Mouse (Mus musculus): ENCODE data around the gene Ubl7. TPM values are rescaled to one million over a fixed set of nuclear protein-coding genes. Genes with fewer than 3 reads are reported as not detected.

Ubl7 gene
- total and polyA plus RNA-seq, 3 experiments = 22.7 to 89.6 TPM; not detected in 1

DNA sequence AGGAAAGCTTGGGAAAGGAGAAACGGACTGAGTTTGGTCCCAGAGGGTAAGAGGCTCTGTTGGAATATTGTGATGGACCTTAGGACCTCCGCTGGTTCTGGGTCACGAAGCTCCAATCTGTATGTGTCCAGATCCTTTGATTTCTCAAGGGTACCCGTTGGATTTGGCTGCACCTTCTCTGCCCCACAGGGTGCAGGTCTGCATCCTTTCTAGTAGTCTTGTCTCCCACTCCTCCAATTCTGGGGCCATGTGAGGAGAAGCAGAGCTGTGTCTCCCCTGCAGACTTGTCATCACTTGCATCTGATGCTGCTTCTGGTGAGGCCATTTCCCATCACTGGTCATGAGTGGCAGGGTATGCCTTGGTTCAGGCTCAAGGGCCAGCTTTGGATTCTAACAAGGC, 26.4 kb downstream of the Ubl7 start:
- no peak for DNase-seq (ENCODE audit: low read depth, low spot score)
- Histone ChIP-seq H3K9me3 (replicated peaks; ENCODE audit: insufficient read depth, low read length) (no peaks in the 10 kb centered on the region), H3K4me3 (ENCODE audit: control insufficient read depth in 1 of 2, insufficient read depth in 1 of 2, low read depth in 2 of 2, low read length in 2 of 2) (no peak overlapping the region), H3K4me1 (ENCODE audit: control insufficient read depth in 1 of 2, insufficient read depth in 2 of 2, low read length in 2 of 2) (no peaks in the 10 kb centered on the region), H3K27me3 (ENCODE audit: control insufficient read depth in 1 of 2, insufficient read depth in 2 of 2, low read length in 2 of 2) (0 out of 4 replicates have a peak, but pooled peaks cover 0 to 2% of the 10 kb centered on the region in 2 experiments), H3K79me2 (ENCODE audit: control insufficient read depth, insufficient read depth, low read length, poor library complexity) (no peaks in the 10 kb centered on the region), H3K36me3 (ENCODE audit: control insufficient read depth in 1 of 2, insufficient read depth in 2 of 2, low read length in 2 of 2) (no peaks in the 10 kb centered on the region), H3K9ac (ENCODE audit: control insufficient read depth, low read depth, low read length, poor library complexity, severe bottlenecking) (no peak overlapping the region), H3K27ac (ENCODE audit: control insufficient read depth, low read depth, low read length) (no peak overlapping the region)
- no peak for TF ChIP-seq SIN3A (IDR thresholded peaks at IDR 0.05; ENCODE audit: low read length)
- TF ChIP-seq MYB (IDR thresholded peaks at IDR 0.05; ENCODE audit: low read depth, low read length) = no peak
- TF ChIP-seq CHD1 (IDR thresholded peaks at IDR 0.05; ENCODE audit: low read depth, low read length) = no peak
- no peak for TF ChIP-seq EP300 (IDR thresholded peaks at IDR 0.05; ENCODE audit: low read depth in 1 of 2, low read length in 2 of 2)
- TF ChIP-seq TBP (IDR thresholded peaks at IDR 0.05; ENCODE audit: low read depth, low read length) = no peak
- TF ChIP-seq GABPA (IDR thresholded peaks at IDR 0.05; ENCODE audit: low read depth, low read length) = no peak
- TF ChIP-seq ZC3H11A (IDR thresholded peaks at IDR 0.05; ENCODE audit: low read depth, low read length) = no peak
- TF ChIP-seq SMC3 (IDR thresholded peaks at IDR 0.05; ENCODE audit: low read depth, low read length) = no peak
- no peak for TF ChIP-seq CHD2 (IDR thresholded peaks at IDR 0.05; ENCODE audit: low read length)
- no peak for TF ChIP-seq ZKSCAN1 (IDR thresholded peaks at IDR 0.05; ENCODE audit: low read depth, low read length)

GRCm38 (mm10) chr9:57937651-57938050, 26.9 kb downstream of the Ubl7 start:
- no peaks in the 10 kb centered on the region for H3K4me1 ChIP-seq (ENCODE audit: control insufficient read depth in 1 of 2, insufficient read depth in 2 of 2, low read length in 2 of 2)
- H3K36me3 ChIP-seq (ENCODE audit: control insufficient read depth in 1 of 2, insufficient read depth in 2 of 2, low read length in 2 of 2) = no peaks in the 10 kb centered on the region
- H3K27me3 ChIP-seq (ENCODE audit: control insufficient read depth in 1 of 2, insufficient read depth in 2 of 2, low read length in 2 of 2) = 0 out of 4 replicates have a peak, but pooled peaks cover 0 to 2% of the 10 kb centered on the region in 2 experiments
- no peak overlapping the region for H3K9ac ChIP-seq (ENCODE audit: control insufficient read depth, low read depth, low read length, poor library complexity, severe bottlenecking)
- H3K4me3 ChIP-seq (ENCODE audit: control insufficient read depth in 1 of 2, insufficient read depth in 1 of 2, low read depth in 2 of 2, low read length in 2 of 2) = no peak overlapping the region
- no peak overlapping the region for H3K27ac ChIP-seq (ENCODE audit: control insufficient read depth, low read depth, low read length)
- TF ChIP-seq TBP (IDR thresholded peaks at IDR 0.05; ENCODE audit: low read depth, low read length) (no peak), CHD2 (IDR thresholded peaks at IDR 0.05; ENCODE audit: low read length) (no peak), E2F4 (IDR thresholded peaks at IDR 0.05; ENCODE audit: borderline replicate concordance, low read depth, low read length) (no peak), GABPA (IDR thresholded peaks at IDR 0.05; ENCODE audit: low read depth, low read length) (no peak), USF1 (IDR thresholded peaks at IDR 0.05; ENCODE audit: low read depth, low read length) (no peak), ZNF384 (IDR thresholded peaks at IDR 0.05; ENCODE audit: low read depth, low read length) (no peak), MEF2A (IDR thresholded peaks at IDR 0.05; ENCODE audit: extremely low read depth, insufficient replicate concordance, low read depth, low read length, poor library complexity, severe bottlenecking) (no peak), MYC (IDR thresholded peaks at IDR 0.05; ENCODE audit: low read depth, low read length) (no peak), MAFK (IDR thresholded peaks at IDR 0.05; ENCODE audit: borderline replicate concordance, low read depth, low read length) (no peak), POLR2AphosphoS5 (IDR thresholded peaks at IDR 0.05; ENCODE audit: borderline replicate concordance, low read depth, low read length) (no peak), POLR2AphosphoS2 (IDR thresholded peaks at IDR 0.05; ENCODE audit: low read length) (no peak), NRF1 (IDR thresholded peaks at IDR 0.05; ENCODE audit: insufficient read depth, low read depth, low read length, poor library complexity, severe bottlenecking) (no peak), RCOR1 (IDR thresholded peaks at IDR 0.05; ENCODE audit: low read depth, low read length) (no peak), CHD1 (IDR thresholded peaks at IDR 0.05; ENCODE audit: low read depth, low read length) (no peak), MYB (IDR thresholded peaks at IDR 0.05; ENCODE audit: low read depth, low read length) (no peak)
- DNase-seq (ENCODE audit: low read depth, low spot score) = no peak
- H3K9me3 ChIP-seq (replicated peaks; ENCODE audit: insufficient read depth, low read length) = no peaks in the 10 kb centered on the region
- H3K79me2 ChIP-seq (ENCODE audit: control insufficient read depth, insufficient read depth, low read length, poor library complexity) = no peaks in the 10 kb centered on the region

Measured in MEL (cell line).